Mouse (Mus musculus) brain, embryonic 14.5 days (tissue): Measurements from ENCODE around the gene Cuedc2.

ENCODE experiments used
- CTCF ChIP-seq: fragments of 200-500 bp; IDR thresholded peaks from 2 replicates; pipeline ENCODE4 v1.5.1; 2012; ENCODE audit warnings: inconsistent platforms, mild to moderate bottlenecking, moderate library complexity, borderline replicate concordance; ENCODE audit not compliant: insufficient read depth, insufficient read length; ENCODE audit errors: extremely low read depth
- POLR2A ChIP-seq: fragments of 200-500 bp; IDR thresholded peaks from 2 replicates; pipeline ENCODE4 v1.6.1; 2012; ENCODE audit warnings: mild to moderate bottlenecking, inconsistent platforms, borderline replicate concordance; ENCODE audit not compliant: poor library complexity, insufficient read depth, insufficient read length, severe bottlenecking; ENCODE audit errors: extremely low read depth

GRCm38 (mm10) chr19:46287566-46287965 lies 50.9 kb downstream of the Cuedc2 start:
- no peak for TF ChIP-seq POLR2A
- TF ChIP-seq CTCF, result no peak
